Mouse (Mus musculus) forebrain, embryonic 12.5 days (tissue): ENCODE measurements around the gene Fabp6. TPM values are rescaled to one million over a fixed set of nuclear protein-coding genes. Genes with fewer than 3 reads are reported as not detected.

Experiments used
- ATAC-seq: fragments of 200-750 bp; cut with Nextera tagmentation; 2 replicates; pipeline ENCODE4 v1.8.0; 2017; ENCODE audit warnings: moderate TSS enrichment; ENCODE audit not compliant: low FRiP score
- H3K27ac ChIP-seq: fragments of 300-500 bp; sonication (generic); 2 replicates; pipeline ENCODE4 v1.5.1; 2016; ENCODE audit warnings: mild to moderate bottlenecking
- H3K27me3 ChIP-seq: fragments of 300-500 bp; sonication (generic); 2 replicates; pipeline ENCODE4 v1.6.1; 2016; ENCODE audit warnings: mild to moderate bottlenecking
- H3K36me3 ChIP-seq: fragments of 300-500 bp; sonication (generic); replicated peaks from 2 replicates; pipeline ENCODE4 v1.6.1; 2016; ENCODE audit warnings: mild to moderate bottlenecking
- H3K4me1 ChIP-seq: fragments of 300-500 bp; sonication (generic); 2 replicates; pipeline ENCODE4 v1.6.1; 2016
- H3K4me2 ChIP-seq: fragments of 300-500 bp; sonication (generic); 2 replicates; pipeline ENCODE4 v1.6.1; 2016; ENCODE audit warnings: mild to moderate bottlenecking, moderate library complexity
- H3K4me3 ChIP-seq: fragments of 300-500 bp; sonication (generic); replicated peaks from 2 replicates; pipeline ENCODE4 v1.5.1; 2016; ENCODE audit warnings: mild to moderate bottlenecking
- H3K9ac ChIP-seq: fragments of 300-500 bp; sonication (generic); 2 replicates; pipeline ENCODE4 v1.6.1; 2016; ENCODE audit warnings: mild to moderate bottlenecking
- H3K9me3 ChIP-seq: fragments of 300-500 bp; sonication (generic); 2 replicates; pipeline ENCODE4 v1.6.1; 2016
- WGBS: fragments of 180-500 bp; shearing (Covaris S2); methylation state at CpG from one replicate; pipeline ENCODE4 v1.1.7; 2016; 5-methylcytosine and 5-hydroxymethylcytosine counted together
- polyA plus RNA-seq: library from polyadenylated mRNA; unstranded; fragments of >200 nt; fragmentation: Nextera tagmentation; extraction: Ambion mirVana; gene quantifications from 2 replicates; pipeline ENCODE4 v1.2.1, GENCODE M21; 2016

The Fabp6 gene
- polyA plus RNA-seq, 1 experiment from 2014 or later, result not detected

- Histone ChIP-seq H3K4me3 (no peak overlapping the region), H3K4me2 (no peak overlapping the region), H3K36me3 (no peaks in the 10 kb centered on the region), H3K27ac (no peak overlapping the region), H3K9me3 (no peaks in the 10 kb centered on the region), H3K4me1 (peaks cover 21% of the 10 kb centered on the region), H3K27me3 (no peaks in the 10 kb centered on the region), H3K9ac (no peak overlapping the region)
- WGBS, result 87% methylated on average over 5 of the region's 5 CpGs
- ATAC-seq, result no peak
Measured at GRCm38 (mm10) chr11:43621769-43622168, 20.4 kb upstream of the Fabp6 start.

DNA sequence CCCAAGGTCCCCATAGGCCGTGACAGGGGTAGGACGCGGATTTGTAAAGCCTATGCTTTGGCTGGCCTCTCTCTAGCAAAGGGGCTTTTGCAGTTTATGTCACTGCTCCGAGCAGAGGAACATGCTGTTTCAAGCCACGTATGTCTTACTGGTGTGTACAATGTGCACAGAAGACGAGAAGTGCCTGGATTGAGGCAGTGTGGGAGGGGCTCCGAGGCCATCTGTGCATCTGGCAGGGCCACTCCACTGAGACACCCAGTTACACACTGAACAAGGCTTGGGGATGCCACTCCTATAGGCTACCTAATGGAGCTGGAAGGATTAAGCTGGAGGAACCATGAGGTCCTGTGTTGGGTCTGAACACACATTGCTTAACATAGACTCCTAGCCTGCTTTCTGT is 17.1 kb upstream of the Fabp6 start:
- H3K27me3 ChIP-seq, result no peaks in the 10 kb centered on the region
- H3K9me3 ChIP-seq, result no peaks in the 10 kb centered on the region
- no peak overlapping the region for H3K9ac ChIP-seq
- 57% methylated on average over 7 of the region's 7 CpGs for WGBS
- peak overlapping the region; percentile 57 for H3K27ac ChIP-seq
- no peaks in the 10 kb centered on the region for H3K36me3 ChIP-seq
- H3K4me1 ChIP-seq, result peaks cover 11% of the 10 kb centered on the region; the same call in 1 of the 2 replicates
- no peak for ATAC-seq
- H3K4me3 ChIP-seq, result no peak overlapping the region
- no peak overlapping the region for H3K4me2 ChIP-seq

- Histone ChIP-seq H3K27ac (peak overlapping the region; percentile 57), H3K4me3 (no peak overlapping the region), H3K4me2 (no peak overlapping the region), H3K27me3 (no peaks in the 10 kb centered on the region), H3K36me3 (no peaks in the 10 kb centered on the region), H3K9ac (no peak overlapping the region), H3K9me3 (no peaks in the 10 kb centered on the region), H3K4me1 (peaks cover 11% of the 10 kb centered on the region)
- ATAC-seq, result no peak
- WGBS, result 53% methylated on average over 5 of the region's 5 CpGs
Measured at GRCm38 (mm10) chr11:43617924-43618323, 16.6 kb upstream of the Fabp6 start.

- H3K9me3 ChIP-seq, result no peaks in the 10 kb centered on the region
- no peak overlapping the region for H3K4me3 ChIP-seq
- peak overlapping the region; percentile 65; the same call in 1 of the 2 replicates for H3K27ac ChIP-seq
- no peaks in the 10 kb centered on the region for H3K36me3 ChIP-seq
- 24% methylated on average over 12 of the region's 12 CpGs for WGBS
- ATAC-seq, result peak; percentile 89
- no peaks in the 10 kb centered on the region for H3K27me3 ChIP-seq
- H3K4me2 ChIP-seq, result no peak overlapping the region
- peaks cover 17% of the 10 kb centered on the region for H3K4me1 ChIP-seq
- no peak overlapping the region; the same call in 1 of the 2 replicates for H3K9ac ChIP-seq
Measured at GRCm38 (mm10) chr11:43612834-43613488, 11.6 kb upstream of the Fabp6 start.

DNA sequence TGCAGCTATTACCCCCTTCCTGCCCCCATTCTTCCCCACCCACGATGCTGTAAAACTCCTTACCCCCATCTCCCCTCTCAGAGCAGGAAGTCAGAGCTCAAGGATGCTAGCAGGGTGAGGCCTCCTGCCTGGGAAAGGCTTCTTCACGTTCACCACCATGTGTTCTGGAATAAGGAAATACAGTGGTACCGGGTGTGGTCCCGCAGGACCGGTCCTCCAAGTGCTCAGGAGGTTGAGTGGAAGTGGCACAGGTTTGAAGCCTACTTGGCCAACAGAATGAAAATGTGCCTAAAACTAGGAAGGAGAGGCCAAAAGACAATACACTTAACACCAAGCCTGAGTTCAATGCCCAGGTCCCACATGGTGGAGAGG is 9.3 kb upstream of the Fabp6 start:
- H3K27me3 ChIP-seq, result no peaks in the 10 kb centered on the region
- 74% methylated on average over 5 of the region's 5 CpGs for WGBS

DNA sequence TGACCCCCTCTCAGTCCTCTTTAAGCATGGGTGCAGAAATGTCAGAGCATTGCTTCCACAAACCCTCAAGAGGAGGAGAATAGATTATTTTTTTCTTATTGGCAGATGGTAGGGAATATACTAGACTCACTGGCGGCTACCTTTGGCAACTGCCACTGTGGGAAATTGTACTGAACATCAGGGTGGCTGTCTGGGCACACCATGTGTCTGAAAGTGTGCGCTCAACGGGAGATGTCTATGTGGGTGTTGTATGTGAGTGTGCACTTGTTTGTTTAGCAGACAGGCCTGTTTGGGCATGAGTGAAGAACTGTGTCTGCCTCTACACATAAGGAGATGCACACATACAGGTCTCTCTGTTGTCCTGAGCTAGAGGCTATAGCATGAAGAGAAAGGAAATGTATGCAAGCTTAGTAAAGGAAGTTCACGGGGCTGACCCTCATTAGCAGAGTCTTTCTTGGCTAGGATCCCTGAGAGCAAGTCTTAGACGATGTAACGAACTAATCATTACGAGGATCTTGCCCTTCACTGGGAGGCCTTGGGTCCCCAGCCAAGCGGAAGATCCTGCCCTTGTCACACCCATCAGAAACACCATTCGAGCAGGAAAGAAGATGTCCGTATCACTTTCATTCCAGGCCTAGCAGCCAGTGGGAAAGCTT is 8.8 kb upstream of the Fabp6 start:
- 55% methylated on average over 10 of the region's 10 CpGs for WGBS
- H3K9me3 ChIP-seq, result no peaks in the 10 kb centered on the region
- H3K27me3 ChIP-seq, result no peaks in the 10 kb centered on the region

More for the DNA sequence above, 9.3 kb upstream of the Fabp6 start:
- no peak overlapping the region for H3K4me2 ChIP-seq
- H3K9me3 ChIP-seq, result no peaks in the 10 kb centered on the region
- H3K36me3 ChIP-seq, result no peaks in the 10 kb centered on the region
- ATAC-seq, result no peak
- H3K27ac ChIP-seq, result no peak overlapping the region
- H3K9ac ChIP-seq, result no peak overlapping the region
- H3K4me1 ChIP-seq, result peaks cover 12% of the 10 kb centered on the region
- H3K4me3 ChIP-seq, result no peak overlapping the region

DNA sequence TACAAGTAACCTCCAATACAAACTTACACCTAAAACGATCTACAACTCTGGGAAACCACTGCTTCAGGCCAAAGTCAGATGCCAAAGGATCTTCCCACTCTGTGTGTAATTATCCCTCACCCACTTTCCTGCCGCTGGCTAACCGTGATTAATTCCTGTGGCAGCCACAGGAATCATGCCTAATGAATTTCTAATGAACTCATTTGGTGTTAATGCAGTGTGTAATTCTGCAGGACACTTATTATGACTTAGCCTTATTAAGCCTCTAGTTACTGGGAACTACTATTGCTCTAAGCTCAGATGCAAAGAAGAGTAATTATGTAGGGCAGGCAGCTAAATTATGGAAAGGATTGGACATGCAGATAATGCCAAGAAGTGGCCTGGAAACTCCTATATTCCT is 7.1 kb upstream of the Fabp6 start:
- Histone ChIP-seq H3K36me3 (no peaks in the 10 kb centered on the region), H3K4me2 (no peak overlapping the region), H3K9ac (no peak overlapping the region), H3K27ac (0 out of 2 replicates have a peak overlapping the region, but pooled peaks have one; percentile 19), H3K9me3 (no peaks in the 10 kb centered on the region), H3K4me3 (no peak overlapping the region), H3K27me3 (no peaks in the 10 kb centered on the region), H3K4me1 (peaks cover 12% of the 10 kb centered on the region)
- ATAC-seq, result no peak
- WGBS, result 36% methylated on average over 3 of the region's 3 CpGs

More for the DNA sequence above, 8.8 kb upstream of the Fabp6 start:
- H3K36me3 ChIP-seq, result no peaks in the 10 kb centered on the region
- no peak overlapping the region for H3K27ac ChIP-seq
- peaks cover 12% of the 10 kb centered on the region for H3K4me1 ChIP-seq
- no peak for ATAC-seq
- no peak overlapping the region for H3K4me2 ChIP-seq
- no peak overlapping the region for H3K9ac ChIP-seq
- H3K4me3 ChIP-seq, result no peak overlapping the region

DNA sequence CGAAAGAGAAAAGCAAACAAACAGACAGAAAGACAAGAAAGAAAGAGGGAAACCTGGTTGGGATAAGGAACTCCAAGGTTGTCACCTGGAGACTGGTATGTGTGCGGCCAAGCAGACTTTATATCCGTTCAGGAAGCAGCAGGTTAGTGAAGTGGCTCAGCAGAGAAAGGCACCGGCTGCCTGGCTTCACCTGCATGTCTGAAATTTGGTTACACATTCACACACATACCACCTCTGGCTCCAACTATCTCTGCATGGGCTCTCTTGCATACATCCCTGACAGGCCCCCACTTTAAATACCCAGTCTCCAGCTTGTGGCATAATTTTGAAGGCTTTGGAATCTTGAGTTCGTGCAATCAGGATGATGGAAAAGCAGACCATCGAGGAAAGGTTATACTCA is 4.5 kb upstream of the Fabp6 start:
- no peaks in the 10 kb centered on the region for H3K36me3 ChIP-seq
- ATAC-seq, result no peak
- no peak overlapping the region for H3K9ac ChIP-seq
- WGBS, result 88% methylated on average over 6 of the region's 6 CpGs
- no peak overlapping the region for H3K4me3 ChIP-seq
- no peak overlapping the region for H3K4me2 ChIP-seq
- no peak overlapping the region for H3K27ac ChIP-seq
- no peaks in the 10 kb centered on the region for H3K27me3 ChIP-seq
- H3K9me3 ChIP-seq, result no peaks in the 10 kb centered on the region
- H3K4me1 ChIP-seq, result peaks cover 7% of the 10 kb centered on the region

DNA sequence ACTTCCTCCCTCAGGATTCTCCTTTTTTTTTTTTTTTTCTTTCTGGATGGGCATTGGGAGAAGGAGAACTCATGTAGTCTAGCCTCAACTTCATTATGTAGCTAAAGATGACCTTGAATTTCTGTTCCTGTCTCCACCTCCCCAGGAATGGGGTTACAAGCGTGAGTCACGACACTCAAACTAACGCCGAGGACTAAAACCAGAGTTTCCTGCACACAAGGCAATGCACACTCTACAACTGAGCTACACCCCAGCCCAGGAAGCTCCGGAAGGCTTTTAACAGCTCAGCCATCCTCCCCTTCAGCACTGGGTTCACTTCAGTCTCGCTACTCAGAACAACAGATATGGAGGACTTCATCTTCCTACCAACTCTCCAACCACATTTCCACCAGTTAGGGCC is 3.6 kb upstream of the Fabp6 start:
- no peak overlapping the region for H3K27ac ChIP-seq
- H3K9ac ChIP-seq, result no peak overlapping the region
- WGBS, result 92% methylated on average over 6 of the region's 6 CpGs
- H3K36me3 ChIP-seq, result no peaks in the 10 kb centered on the region
- H3K9me3 ChIP-seq, result no peaks in the 10 kb centered on the region
- no peak overlapping the region for H3K4me3 ChIP-seq
- no peak for ATAC-seq
- no peak overlapping the region for H3K4me2 ChIP-seq
- no peaks in the 10 kb centered on the region for H3K27me3 ChIP-seq
- H3K4me1 ChIP-seq, result 0 out of 2 replicates have a peak, but pooled peaks cover under 1% of the 10 kb centered on the region

- Histone ChIP-seq H3K27me3 (no peaks in the 10 kb centered on the region), H3K4me3 (no peak overlapping the region), H3K27ac (no peak overlapping the region), H3K9me3 (no peaks in the 10 kb centered on the region), H3K36me3 (no peaks in the 10 kb centered on the region), H3K9ac (no peak overlapping the region), H3K4me2 (no peak overlapping the region), H3K4me1 (no peaks in the 10 kb centered on the region)
- no peak for ATAC-seq
- 86% methylated on average over 2 of the region's 2 CpGs for WGBS
Measured at GRCm38 (mm10) chr11:43604207-43604606, 2.9 kb upstream of the Fabp6 start.

- Histone ChIP-seq H3K9ac (no peak overlapping the region), H3K4me2 (no peak overlapping the region), H3K9me3 (no peaks in the 10 kb centered on the region), H3K36me3 (peaks cover 23% of the 10 kb centered on the region), H3K4me1 (peaks cover 7% of the 10 kb centered on the region; the same call in 1 of the 2 replicates), H3K27me3 (no peaks in the 10 kb centered on the region), H3K4me3 (no peak overlapping the region), H3K27ac (no peak overlapping the region)
- ATAC-seq, result no peak
- WGBS, result 74% methylated on average over 6 of the region's 6 CpGs
Measured at GRCm38 (mm10) chr11:43589530-43590072, 11.7 kb downstream of the Fabp6 start.

- Histone ChIP-seq H3K4me3 (no peak within 1 kb of the TSS), H3K4me2 (no peak within 1 kb of the TSS), H3K36me3 (peaks cover 38% of the 10 kb centered on the region), H3K27ac (no peak within 1 kb of the TSS), H3K27me3 (no peaks in the 10 kb centered on the region), H3K4me1 (peaks cover 7% of the 10 kb centered on the region; the same call in 1 of the 2 replicates), H3K9ac (no peak within 1 kb of the TSS), H3K9me3 (no peaks in the 10 kb centered on the region)
- ATAC-seq, result peak; percentile 47; the same call in 1 of the 2 replicates
- WGBS, result 69% methylated on average over 7 of the region's 7 CpGs
Measured at GRCm38 (mm10) chr11:43586324-43587090, 14.8 kb downstream of the Fabp6 start, which contains the start of gene 4933415A04Rik. TSS of gene 4933415A04Rik (plus strand) at chr11:43587040.
